Comparison of ENCODE assay signal across 1 mouse cellular context in the genomic region with DNA sequence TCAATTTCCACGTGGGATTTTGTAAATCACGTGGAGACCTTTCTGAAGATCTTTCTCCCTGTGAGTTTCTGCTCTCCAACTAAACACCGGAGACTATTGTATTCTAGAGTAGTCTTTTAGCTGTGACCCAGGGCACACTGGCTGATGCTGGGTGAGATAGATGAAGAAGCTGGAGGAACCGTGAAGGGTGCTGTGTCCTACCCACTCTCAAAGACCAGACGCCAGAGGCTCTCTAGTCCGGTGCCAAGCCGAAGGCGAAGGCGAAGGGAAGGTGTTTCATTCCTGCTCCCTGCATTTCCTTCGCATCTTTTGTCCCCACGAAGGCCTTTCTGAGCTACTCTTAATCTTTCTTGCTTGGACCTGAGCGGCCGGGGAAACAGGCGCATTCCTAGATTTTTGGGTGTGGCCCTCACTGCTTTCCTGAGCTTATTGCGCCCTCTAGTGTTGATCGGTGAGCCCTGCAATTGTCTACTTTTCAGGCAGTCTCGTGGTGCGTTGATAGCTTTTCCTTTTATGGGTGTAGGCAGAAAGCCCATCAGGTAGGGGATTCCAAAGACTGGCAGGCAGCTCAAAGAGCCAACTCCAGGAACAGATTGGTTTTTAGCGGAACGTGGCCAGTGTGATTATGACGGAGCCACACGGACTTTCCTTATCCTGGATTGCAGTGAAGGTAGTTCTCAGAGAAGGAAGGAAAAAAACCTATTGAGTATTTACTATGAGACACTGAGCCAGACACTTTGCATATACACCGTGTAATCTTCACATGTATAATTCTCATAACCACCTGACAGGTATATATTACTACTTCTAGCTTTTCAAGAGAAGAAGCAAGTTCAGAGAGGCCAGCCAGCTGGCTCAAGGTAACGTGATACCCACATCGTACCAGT.
TF ChIP-seq lines count a peak whose summit lies in the region.

No protein-coding gene starts in this region.

TF ChIP-seq in myocyte, 11 proteins besides CTCF, POLR2A, EP300 and RAD21 (continued from another document):
- TF ChIP-seq POLR2AphosphoS2 (IDR thresholded peaks at IDR 0.05; ENCODE audit: insufficient read length, low read depth) (no peak), TCF12 (IDR thresholded peaks at IDR 0.05; ENCODE audit: insufficient read depth, poor library complexity, severe bottlenecking) (no peak)
